Mouse (Mus musculus): ENCODE data around the gene Mex3a.

GRCm38 (mm10) chr3:88563966-88564365 is 31.8 kb downstream of the Mex3a start:
- TF ChIP-seq CTCF (IDR thresholded peaks at IDR 0.05; ENCODE audit: insufficient read depth, low read length) (no peak), POLR2A (IDR thresholded peaks at IDR 0.05; ENCODE audit: borderline replicate concordance, extremely low read depth, low read depth, low read length) (no peak)

All from lung, adult 2 months (tissue).